Mouse (Mus musculus) kidney, postnatal 10 days (tissue): ENCODE data around the gene Zmiz1.

ENCODE experiments used
- DNase-seq: peaks from one replicate; pipeline ENCODE4 v3.0.0; 2021; ENCODE audit warnings: mixed read lengths

Gene Zmiz1

GRCm38 (mm10) chr14:25654401-25655197 is 195.6 kb downstream of the Zmiz1 start:
- DNase-seq = no peak

GRCm38 (mm10) chr14:25660661-25661060 is 201.7 kb downstream of the Zmiz1 start:
- no peak for DNase-seq

DNA sequence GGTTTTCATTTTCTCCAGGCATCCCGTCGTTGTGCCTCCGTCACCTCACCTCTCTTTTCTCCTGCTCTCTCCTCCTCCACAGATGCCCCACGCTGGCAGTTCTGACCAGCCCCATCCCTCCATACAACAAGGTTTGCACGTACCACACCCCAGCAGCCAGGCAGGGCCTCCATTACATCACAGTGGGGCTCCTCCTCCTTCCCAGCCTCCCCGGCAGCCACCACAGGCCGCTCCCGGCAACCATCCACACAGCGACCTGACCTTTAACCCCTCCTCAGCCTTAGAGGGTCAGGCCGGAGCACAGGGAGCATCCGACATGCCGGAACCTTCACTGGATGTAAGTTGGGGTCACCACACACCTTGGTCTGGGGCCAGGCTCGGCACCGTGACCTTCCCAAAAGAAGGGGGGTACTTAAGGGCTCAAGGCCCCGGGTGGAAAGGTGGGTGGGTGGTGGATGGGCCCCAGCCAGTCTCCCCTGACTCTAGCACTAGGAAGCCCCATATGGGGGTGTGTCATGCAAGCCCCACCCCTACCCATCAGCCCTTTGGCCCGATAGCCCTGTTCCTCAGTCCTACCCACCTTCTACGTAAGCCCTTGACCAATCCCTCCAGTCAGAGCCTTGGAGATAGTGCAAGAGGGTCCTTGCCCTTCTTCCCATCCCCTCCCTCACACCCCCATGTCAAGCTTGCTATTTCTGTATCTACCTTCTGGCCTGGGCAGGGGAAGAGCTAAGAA is 202.4 kb downstream of the Zmiz1 start:
- no peak for DNase-seq

DNA sequence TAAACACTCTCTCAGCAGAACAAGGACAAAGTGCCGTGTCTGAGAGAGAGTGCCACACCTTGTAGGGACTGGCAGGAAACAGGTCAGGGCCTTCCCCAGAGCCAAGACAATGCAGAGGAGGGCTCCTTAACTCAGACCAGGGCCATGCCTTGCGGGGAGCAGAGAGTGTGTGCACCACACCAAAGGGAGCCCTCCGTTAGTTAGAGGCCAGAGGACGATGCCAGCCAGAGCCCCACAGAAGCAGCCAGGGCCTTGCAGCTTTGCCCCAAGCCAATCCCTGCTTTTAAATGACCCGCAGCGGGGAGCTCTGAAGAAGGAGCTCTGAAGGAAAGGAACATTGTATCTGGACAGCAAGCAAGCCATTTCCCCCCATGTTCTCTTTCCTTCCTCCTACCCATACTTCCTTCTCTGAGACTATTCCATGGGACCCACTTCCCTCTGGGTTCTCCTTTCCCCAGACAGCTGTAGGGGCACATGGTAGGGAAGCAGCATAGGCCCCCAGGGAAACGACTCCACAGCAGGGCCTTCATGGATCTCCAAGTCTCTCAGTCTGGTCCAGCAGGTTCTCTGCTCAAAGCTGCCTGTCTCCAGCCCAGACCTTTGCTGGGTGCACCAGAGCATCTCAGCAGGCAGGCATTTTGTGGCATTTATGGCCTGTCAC is 204.8 kb downstream of the Zmiz1 start:
- DNase-seq = no peak

- DNase-seq = no peak
Observed at GRCm38 (mm10) chr14:25664310-25664695, 205.3 kb downstream of the Zmiz1 start.

DNA sequence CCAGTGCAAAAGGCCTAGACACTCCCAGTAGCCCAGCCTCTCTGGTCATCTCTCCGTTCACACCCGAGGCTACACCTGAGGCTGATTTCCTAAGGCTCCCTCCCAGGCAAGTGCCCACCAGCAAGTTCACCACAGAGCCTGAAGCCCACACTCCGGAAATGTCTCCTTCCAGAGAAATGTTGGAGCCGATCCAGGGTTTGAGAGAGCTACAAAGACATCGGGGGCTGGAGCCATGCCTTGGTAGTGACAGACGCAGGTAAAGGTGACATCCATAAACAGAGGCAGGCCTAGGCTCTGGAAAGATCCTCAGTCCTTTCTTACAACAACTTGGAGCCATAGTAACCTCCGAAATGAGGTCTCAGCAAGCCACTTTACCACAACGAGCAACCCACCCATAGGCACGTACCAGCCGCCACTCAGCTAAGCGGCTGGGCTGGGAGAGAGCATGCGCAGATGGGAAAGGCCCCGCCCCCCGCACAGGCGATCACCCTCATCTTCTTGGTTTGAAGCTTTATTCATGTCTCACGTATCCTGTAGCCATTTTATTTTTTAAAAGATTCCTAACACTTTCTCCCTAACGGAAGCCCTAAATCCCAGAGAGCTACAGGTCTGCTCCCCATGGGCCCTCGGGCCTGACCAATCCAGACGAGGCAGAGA is 206.5 kb downstream of the Zmiz1 start:
- no peak for DNase-seq

- no peak for DNase-seq
Observed at GRCm38 (mm10) chr14:25666668-25667376, 207.8 kb downstream of the Zmiz1 start.

DNA sequence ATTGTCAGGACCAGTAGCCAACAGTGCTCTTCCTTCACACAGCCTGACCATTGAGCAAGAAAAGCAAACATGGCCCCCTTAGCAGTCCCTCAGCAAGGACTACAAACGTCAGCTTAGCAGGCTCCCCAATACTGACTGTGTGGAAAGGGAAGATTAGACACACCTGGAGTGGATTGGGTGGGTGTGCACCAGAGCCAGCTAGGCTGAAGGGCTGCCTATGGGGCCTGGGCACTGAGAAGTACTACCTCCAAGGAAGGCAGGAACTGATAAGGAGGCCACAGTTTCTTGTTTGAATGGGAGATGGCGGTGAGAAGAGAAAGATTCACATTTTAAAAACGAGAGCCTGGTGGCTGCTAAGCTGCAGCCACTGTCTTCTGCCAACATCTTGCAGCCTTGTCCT is 208.6 kb downstream of the Zmiz1 start:
- DNase-seq = no peak

- DNase-seq = no peak
Observed at GRCm38 (mm10) chr14:25679625-25680024, 220.6 kb downstream of the Zmiz1 start.

GRCm38 (mm10) chr14:25682020-25682419 is 223.0 kb downstream of the Zmiz1 start:
- DNase-seq = no peak

DNA sequence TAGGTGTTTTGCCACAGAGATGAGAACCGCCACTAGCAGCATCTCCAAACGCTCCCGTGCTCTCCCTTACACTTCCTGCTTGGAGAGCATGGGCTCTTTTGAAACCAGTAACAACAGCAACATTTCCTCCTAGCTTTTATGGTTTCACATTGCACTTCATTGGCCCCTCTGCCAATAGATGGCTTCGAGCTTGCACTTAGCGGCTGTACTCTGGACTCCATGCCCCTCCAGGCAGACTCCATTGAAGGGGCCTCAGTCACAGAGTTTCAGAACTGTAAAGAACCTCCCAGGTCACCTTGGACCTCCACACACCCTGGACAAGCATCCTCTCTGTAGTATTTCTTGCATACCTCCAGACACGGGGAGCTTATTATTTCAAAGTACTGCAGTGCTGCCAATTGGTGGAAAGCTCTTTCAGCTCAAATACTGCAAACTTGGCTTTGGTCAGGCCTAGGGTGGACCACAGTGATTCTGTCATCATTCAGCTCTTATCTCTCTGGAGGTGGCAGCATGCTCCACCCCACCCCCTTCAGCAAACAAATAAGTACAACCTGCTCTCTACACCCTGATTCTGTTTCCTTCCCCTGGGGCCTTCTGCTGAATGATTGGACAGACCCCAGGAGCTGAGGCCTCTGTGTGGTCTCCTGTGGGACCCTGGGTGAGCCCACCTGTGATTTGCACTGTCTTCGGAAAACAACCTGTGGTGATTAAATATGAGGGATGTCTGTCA is 227.4 kb downstream of the Zmiz1 start:
- DNase-seq = no peak

DNA sequence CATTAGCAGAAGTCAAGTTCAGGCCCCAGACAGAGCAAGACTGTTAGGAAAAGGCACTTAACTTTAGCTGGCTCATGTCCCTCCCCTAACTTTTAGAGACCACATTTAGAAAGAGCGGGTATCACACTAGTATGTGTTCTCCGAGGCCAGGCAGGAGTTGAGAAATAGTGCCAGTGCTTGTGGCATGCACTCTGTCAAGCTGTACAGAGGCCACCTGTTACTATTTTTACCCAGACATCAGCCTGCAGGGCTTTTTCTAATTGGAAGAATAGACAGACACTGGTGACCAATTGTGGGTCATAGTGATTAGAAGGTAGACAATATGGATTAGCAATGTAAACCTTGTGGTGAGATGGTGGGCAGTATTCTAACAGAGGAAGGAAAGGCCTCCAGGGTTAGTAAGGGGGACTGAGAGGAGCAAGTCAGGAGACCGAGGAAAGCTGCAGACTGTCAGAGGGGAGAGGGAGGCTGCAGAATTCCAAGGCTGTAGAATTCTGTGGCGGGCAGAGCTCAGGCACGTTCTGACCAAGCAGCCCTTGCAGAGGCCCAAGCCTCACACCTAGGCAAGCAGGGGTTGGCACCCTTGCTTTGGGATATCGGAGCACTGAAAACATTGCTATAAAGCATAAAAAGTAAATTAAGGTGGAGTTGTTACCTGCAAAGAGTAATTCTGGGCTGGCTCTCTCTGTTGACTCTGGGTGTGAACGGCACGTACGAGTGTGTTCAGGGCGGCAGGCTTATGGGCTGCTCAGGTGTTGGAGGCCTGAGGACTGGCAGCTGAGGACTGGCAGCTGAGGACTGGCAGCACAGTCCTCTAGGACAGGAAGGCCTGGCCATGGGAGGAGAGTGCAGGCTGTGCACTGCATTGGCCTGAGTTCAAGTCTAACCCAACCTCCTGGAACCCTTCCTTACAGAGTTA is 228.3 kb downstream of the Zmiz1 start:
- DNase-seq = no peak

GRCm38 (mm10) chr14:25693271-25693887 is 234.4 kb downstream of the Zmiz1 start:
- no peak for DNase-seq

GRCm38 (mm10) chr14:25693888-25694568 is 235.0 kb downstream of the Zmiz1 start, which contains the start of gene Ppif:
Gene Ppif (plus strand): TSS chr14:25694154.
- peak; percentile 98 for DNase-seq

- DNase-seq = peak; percentile 63
Observed at GRCm38 (mm10) chr14:25694569-25694897, 235.5 kb downstream of the Zmiz1 start.

- DNase-seq = no peak
Observed at GRCm38 (mm10) chr14:25695059-25695458, 236.1 kb downstream of the Zmiz1 start.

DNA sequence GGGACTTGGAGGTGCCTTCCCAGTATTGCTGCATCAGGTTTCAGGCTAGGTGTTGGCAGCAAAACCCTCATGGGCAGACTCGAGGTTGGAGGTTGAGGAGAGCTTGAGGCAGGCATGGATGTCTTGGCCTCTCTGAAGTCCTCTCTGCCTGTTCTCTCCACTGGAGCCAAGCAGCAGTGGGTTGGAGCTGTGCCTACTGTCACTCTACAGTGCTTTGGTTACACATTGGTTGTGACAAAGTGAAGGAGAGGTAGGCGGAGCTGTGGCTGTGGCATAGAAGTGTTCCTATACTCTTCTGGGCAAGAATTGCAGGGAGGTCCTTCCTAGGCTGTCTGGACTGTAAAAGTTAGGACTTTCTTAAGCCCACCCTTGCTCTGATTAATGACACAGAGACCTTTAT is 237.4 kb downstream of the Zmiz1 start:
- DNase-seq = no peak

DNA sequence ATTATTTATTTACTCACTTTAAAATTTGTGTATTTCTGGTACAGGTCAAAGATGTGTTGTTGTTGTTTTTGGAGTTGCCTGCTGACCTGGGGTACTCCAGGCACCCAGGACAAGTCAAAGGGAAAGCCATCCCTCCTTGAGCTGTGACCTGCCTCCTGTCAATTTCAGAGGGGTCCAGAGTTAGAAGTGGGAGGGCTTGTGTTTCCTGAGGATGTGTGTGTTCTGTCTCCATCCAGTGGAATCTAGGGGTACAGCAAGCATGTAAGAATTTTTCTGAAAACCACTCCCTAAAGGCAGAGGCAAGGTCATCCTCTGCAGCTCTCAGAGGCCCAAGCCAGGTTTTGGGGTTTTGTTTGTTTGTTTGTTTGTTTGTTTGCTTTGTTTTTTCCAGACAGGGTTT is 243.0 kb downstream of the Zmiz1 start:
- DNase-seq = no peak

DNA sequence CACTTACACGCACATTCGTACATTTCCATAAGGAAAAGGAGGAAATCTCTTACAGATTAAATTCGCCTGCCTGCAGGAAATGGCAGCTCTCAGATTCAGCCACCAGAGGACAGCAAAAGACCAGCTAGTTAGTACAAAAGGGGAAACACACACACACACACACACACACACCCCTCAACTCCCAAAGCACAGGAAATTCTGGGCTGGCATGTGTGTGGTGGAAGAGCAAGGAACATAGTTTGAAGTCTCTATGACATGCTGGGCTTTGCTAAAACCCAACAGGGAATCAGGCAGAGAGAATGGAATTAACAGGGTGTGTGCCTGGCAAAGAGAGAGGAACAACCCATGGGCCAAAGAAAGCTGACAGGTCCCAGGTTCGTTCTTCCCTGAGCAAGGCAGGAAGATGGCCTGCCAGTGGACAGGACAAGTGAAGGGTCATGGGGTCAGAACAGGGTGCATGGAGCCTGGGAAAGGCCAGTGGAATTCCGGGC is 248.8 kb downstream of the Zmiz1 start:
- DNase-seq = peak; percentile 86

GRCm38 (mm10) chr14:25708451-25708850 is 249.5 kb downstream of the Zmiz1 start:
- DNase-seq = peak; percentile 80
